In genomic region chr12:99391942-99392880, GRCm38 (mm10) we compare ENCODE assay signal across 8 mouse cellular contexts.
A peak's percentile ranks its signal among the peaks of the same experiment; 100 is the strongest.
DNase-seq lines count a peak whose midpoint lies in the region; ATAC-seq lines count a peak whose summit lies in the region.

No protein-coding gene starts in this region.

- H3K27me3 ChIP-seq in hindbrain, embryonic 11.5 days (ENCODE audit: control insufficient read depth, insufficient read depth, low read length) = no peaks in the 10 kb centered on the region

- peak overlapping the region; percentile 79 for H3K9ac ChIP-seq in hindbrain, embryonic 11.5 days (ENCODE audit: low read depth, low read length)

- peak; percentile 91 for ATAC-seq in hindbrain, embryonic 11.5 days (ENCODE audit: low FRiP score)

- H3K9me3 ChIP-seq in hindbrain, embryonic 11.5 days (ENCODE audit: control insufficient read depth, low read length) = no peaks in the 10 kb centered on the region

- no peaks in the 10 kb centered on the region for H3K36me3 ChIP-seq in hindbrain, embryonic 11.5 days (ENCODE audit: control insufficient read depth, insufficient read depth, low read length)

- under 1% methylated on average over 73 of the region's 87 CpGs for WGBS in hindbrain, embryonic 11.5 days

- H3K27ac ChIP-seq in hindbrain, embryonic 11.5 days (ENCODE audit: low read depth, low read length) = peak overlapping the region; percentile 89

- no peaks in the 10 kb centered on the region for H3K4me1 ChIP-seq in hindbrain, embryonic 11.5 days (replicated peaks; ENCODE audit: control insufficient read depth, insufficient read depth, low read length)

- H3K4me3 ChIP-seq in hindbrain, embryonic 11.5 days (ENCODE audit: low read depth, low read length) = peak overlapping the region; percentile 91

- DNase-seq in Muller cell, postnatal 12 days (ENCODE audit: inconsistent ontology term) = peak; percentile 99
- peak; percentile 99 for DNase-seq in cerebellum, adult 9-11 months
- DNase-seq in frontal cortex, adult 2 months (ENCODE audit: extremely low spot score in 1 of 2, low spot score in 1 of 2) = peak; percentile 97 to 99
- DNase-seq in hindbrain, embryonic 11.5 days (ENCODE audit: low spot score) = peak; percentile 98
- DNase-seq in layer of hippocampus, postnatal 10 days (ENCODE audit: low spot score in 2 of 2) = peak; percentile 99 to 100
- DNase-seq in lung, postnatal 10 days = peak; percentile 100
- DNase-seq in ovary, postnatal 36 days (ENCODE audit: low spot score) = peak; percentile 98
- DNase-seq in thymus, postnatal 25 days = peak; percentile 100

- H3K4me2 ChIP-seq in hindbrain, embryonic 11.5 days (replicated peaks; ENCODE audit: low read depth, low read length) = peak overlapping the region; percentile 90

Comparison
In these comparisons a context has a peak if more than half of its experiments do, and no peak if none do; other contexts are left out.
1. Peak in every context shown above with its lines: DNase-seq, ATAC-seq, H3K4me3 ChIP-seq and H3K27ac ChIP-seq.